Mouse (Mus musculus) bone marrow, adult 2 months (tissue): Measurements from ENCODE around the gene Zc3h14. TPM values are rescaled to one million over a fixed set of nuclear protein-coding genes. Genes with fewer than 3 reads are reported as not detected.

ENCODE experiments used
- H3K27ac ChIP-seq: fragments of 200-500 bp; 2 replicates; pipeline ENCODE4 v1.5.1; 2012; ENCODE audit warnings: low read depth, mild to moderate bottlenecking, control low read depth, inconsistent platforms, low read length; ENCODE audit not compliant: control insufficient read depth, poor library complexity, insufficient read depth
- H3K4me1 ChIP-seq: fragments of 200-500 bp; 2 replicates; pipeline ENCODE4 v1.6.1; 2011; ENCODE audit warnings: low read length; ENCODE audit not compliant: control insufficient read depth, insufficient read depth
- H3K4me3 ChIP-seq: fragments of 200-500 bp; replicated peaks from 2 replicates; pipeline ENCODE3; 2011; ENCODE audit warnings: mild to moderate bottlenecking, low read depth, low read length, control low read depth; ENCODE audit not compliant: control insufficient read depth
- CTCF ChIP-seq: fragments of 200-500 bp; IDR thresholded peaks from 2 replicates; pipeline ENCODE4 v1.5.1; 2011; ENCODE audit warnings: low read length, control low read depth; ENCODE audit not compliant: control insufficient read depth, insufficient read depth
- POLR2A ChIP-seq: fragments of 200-500 bp; IDR thresholded peaks from 2 replicates; pipeline ENCODE4 v1.6.1; 2011; ENCODE audit warnings: low read depth, mild to moderate bottlenecking, control low read depth, low read length, borderline replicate concordance; ENCODE audit not compliant: control insufficient read depth
- WGBS: fragments of 180-500 bp; shearing (Covaris S2); methylation state at CpG from one replicate; pipeline ENCODE4 v1.1.7; 2018; 5-methylcytosine and 5-hydroxymethylcytosine counted together
- polyA plus RNA-seq: library from polyadenylated mRNA; stranded (reverse); fragments of >200 nt; gene quantifications from 2 replicates; pipeline ENCODE4 v1.2.4, GENCODE M21; 2011; ENCODE audit warnings: low replicate concordance; ENCODE audit not compliant: missing spikeins, insufficient read depth, insufficient read length

Gene Zc3h14
- polyA plus RNA-seq, 1 experiment: 60.3 TPM

DNA sequence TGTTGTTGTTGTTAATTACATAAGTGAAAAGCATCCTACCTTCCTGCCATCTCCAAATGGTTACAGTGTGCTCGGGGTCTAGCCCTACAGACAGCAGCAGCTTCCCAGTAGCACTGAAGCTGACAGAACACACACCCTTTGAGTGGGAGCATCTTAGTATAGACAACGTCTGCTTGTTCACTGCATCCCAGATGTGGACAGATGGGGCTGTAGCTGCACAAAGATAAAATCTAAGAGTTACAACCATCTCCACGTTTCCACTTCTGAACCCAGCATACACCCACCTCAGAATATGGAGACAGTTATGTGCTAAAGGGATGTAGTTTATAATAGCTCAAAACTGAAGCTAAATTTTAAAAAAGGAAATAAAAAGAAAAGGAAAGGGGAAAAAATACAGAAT, 55.5 kb downstream of the Zc3h14 start:
- Histone ChIP-seq H3K4me3 (no peak overlapping the region), H3K27ac (no peak overlapping the region), H3K4me1 (no peaks in the 10 kb centered on the region; the same call in 1 of the 2 replicates)
- 66% methylated on average over 3 of the region's 3 CpGs for WGBS
- TF ChIP-seq CTCF (no peak), POLR2A (no peak)

DNA sequence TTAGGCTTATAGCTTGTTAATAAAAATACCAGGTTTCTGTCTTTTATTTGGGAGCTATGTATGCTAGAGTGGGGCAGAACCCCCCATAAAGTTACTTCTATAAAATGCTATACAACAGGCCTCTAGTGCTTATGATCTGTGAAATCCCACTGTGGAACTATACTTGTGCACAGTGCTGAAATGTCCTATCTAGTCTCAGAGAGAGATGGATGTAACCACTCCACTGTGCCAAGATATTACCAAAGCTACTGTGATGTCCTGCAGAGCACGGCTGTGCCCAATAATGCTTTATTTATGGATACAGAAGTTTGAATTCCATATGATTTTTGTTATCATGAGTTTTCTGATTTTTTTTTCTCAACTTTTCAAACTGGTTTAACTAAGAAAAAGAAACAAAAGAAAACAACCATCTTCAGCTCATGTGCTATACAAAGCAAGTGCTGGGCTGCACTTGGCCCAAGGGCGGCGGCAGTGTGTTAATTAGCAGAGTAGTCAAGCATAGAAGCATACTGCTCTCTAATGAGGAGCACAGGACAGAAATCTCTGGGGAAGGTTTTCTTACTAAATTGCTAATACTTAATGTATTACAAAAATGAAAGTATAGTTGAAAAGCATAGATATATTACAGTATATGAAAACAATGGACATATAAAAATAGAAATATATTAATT, 57.4 kb downstream of the Zc3h14 start:
- Histone ChIP-seq H3K27ac (no peak overlapping the region), H3K4me3 (no peak overlapping the region), H3K4me1 (no peaks in the 10 kb centered on the region)
- TF ChIP-seq POLR2A (no peak), CTCF (no peak)
- 86% methylated on average over 3 of the region's 3 CpGs for WGBS

DNA sequence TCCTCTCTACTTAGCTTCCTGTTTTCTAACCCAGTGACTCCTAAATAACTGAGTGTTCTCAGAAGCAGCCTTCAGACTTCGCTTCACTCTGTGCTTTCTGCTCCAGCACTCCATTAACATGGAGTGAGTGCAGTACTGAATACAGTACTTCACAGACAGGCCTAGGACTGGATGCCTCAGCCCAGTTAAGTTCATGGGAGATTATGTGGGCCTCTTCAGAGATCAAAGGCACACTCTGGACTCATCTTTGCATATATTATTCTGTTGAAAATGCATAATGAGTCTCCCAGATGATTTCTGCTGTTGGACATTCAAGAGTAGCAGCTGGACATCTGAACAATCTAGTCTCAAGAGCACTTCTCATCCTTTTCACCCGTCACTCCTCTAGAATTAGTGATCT, 74.0 kb downstream of the Zc3h14 start:
- H3K4me1 ChIP-seq: no peaks in the 10 kb centered on the region
- H3K27ac ChIP-seq: no peak overlapping the region
- no peak overlapping the region for H3K4me3 ChIP-seq
- WGBS: 72% methylated on average over 2 of the region's 2 CpGs
- no peak for TF ChIP-seq POLR2A

DNA sequence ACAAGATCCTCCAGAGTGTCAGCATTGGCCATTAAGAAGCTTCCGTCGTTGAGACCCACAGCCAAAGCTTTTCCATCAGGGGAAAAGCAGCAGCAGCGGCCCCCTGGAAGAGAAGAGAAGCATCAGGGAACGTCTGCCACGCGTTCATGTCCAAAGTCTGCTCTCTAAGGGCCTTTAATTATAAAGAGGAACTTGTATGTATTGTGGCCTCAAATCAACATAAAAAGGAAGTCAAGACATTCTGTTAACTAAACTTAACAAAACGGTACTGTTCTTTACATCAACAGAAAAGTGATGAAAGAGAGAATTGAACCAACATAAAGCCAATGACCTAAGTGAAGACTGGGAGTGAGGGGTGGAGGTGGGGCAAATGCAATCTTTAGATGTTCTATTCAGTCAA, 84.4 kb downstream of the Zc3h14 start:
- Histone ChIP-seq H3K27ac (no peak overlapping the region), H3K4me1 (peaks cover 3% of the 10 kb centered on the region; the same call in 1 of the 2 replicates), H3K4me3 (no peak overlapping the region)
- 21% methylated on average over 7 of the region's 7 CpGs for WGBS
- TF ChIP-seq CTCF (no peak), POLR2A (no peak)

DNA sequence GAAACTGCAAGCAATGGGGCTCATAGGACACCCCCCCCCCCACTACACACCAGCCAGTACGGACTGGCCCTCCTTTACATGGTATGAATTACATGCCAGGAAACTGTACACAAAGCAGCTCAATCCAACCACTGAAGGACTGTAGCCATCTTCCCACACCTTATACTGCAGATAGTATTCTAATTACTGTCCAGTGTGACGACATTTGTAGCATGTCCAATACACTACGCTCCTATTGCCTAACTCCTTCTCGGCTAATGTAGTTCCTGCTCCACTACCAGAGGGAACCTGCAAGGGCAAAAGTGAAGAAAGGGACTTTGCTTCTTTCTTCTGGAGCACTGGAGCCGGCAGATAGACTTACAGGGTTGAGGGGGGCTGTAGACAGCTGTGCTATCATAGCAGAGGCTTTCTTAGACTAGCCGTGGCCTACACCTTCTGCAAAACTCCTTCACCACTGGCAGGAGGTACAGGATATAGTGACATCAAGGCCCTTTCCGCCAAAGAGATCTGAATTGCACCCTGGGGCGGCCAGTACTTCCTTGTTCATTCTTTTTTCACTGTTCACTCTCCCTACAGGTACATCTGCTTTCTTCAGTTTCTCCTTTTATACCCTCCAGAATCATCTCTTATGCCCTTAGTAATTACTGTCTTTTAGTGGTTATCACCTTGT, 86.3 kb downstream of the Zc3h14 start:
- 42% methylated on average over 8 of the region's 8 CpGs for WGBS
- H3K4me1 ChIP-seq: peaks cover 3% of the 10 kb centered on the region; the same call in 1 of the 2 replicates
- TF ChIP-seq POLR2A: no peak
- TF ChIP-seq CTCF: no peak
- no peak overlapping the region for H3K4me3 ChIP-seq
- H3K27ac ChIP-seq: peak overlapping the region; percentile 66

DNA sequence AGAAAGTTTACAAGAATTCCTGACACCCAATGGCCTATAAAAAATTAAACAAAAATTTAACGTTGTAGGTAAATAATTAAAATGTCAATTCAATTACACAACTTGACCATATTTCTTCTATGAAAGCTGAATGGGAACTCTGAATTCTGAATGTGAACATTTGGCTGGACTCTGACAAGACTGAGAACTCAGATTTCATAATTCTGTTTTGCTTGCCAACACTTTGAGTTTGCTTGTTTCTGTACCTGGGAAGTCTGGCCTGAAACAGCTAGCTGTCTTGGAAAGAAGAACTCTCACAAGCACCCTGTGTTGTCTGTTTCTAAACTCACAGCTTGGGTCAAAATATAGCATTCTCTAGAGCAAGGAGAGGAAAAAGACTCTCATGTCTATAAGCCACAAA, 87.1 kb downstream of the Zc3h14 start:
- Histone ChIP-seq H3K27ac (no peak overlapping the region), H3K4me1 (peaks cover 3% of the 10 kb centered on the region; the same call in 1 of the 2 replicates), H3K4me3 (no peak overlapping the region)
- no peak for TF ChIP-seq CTCF
- WGBS: 77% methylated on average over 1 of the region's 1 CpGs

DNA sequence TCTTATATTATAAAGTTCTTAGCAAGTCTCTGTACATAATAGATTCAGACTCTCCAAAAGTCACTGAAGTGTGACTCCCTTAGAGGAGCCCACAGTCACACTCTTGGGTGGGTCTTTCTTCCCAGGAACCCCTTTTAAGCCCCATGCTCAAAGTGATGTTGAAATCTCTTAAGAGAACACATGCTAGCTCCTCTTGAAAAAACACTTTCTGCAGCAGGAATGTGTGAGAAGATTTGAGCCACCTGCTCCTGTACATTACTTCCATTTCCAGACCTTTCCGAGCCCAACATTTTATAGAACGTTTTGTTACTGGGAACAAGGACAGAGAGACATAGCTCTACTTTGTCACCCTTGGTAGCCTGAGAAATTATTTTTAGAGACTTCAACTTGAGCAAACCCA, 88.1 kb downstream of the Zc3h14 start:
- Histone ChIP-seq H3K4me1 (peaks cover 3% of the 10 kb centered on the region; the same call in 1 of the 2 replicates), H3K27ac (no peak overlapping the region), H3K4me3 (no peak overlapping the region)
- no peak for TF ChIP-seq CTCF
- no peak for TF ChIP-seq POLR2A
- WGBS: 86% methylated on average over 2 of the region's 2 CpGs

DNA sequence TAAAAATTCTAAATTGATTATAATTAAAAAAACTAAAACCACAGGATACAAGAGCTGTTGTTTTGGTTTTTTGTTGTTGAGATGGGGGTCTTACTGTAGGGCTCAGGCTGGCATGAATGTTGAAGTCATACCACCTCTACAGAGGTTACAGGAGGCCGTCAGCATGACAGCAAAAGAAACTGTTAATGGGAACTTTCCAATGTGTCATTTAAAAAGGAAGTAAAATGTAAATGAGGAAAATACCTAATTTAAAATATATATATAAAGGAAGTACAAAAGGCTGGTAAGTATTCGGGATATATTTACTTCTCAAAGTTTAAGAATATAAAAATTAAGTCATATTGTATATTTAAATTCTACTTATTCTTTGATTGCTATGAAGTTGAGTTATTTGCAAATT, 88.7 kb downstream of the Zc3h14 start:
- 60% methylated on average over 2 of the region's 2 CpGs for WGBS
- Histone ChIP-seq H3K4me3 (no peak overlapping the region), H3K27ac (no peak overlapping the region), H3K4me1 (peaks cover 3% of the 10 kb centered on the region; the same call in 1 of the 2 replicates)
- TF ChIP-seq POLR2A (no peak), CTCF (no peak)

Other genes with a start within 250 kb of the Zc3h14 start
- gene Kcnk10, start 168.7 kb upstream of the Zc3h14 start, polyA plus RNA-seq: not detected in 2 replicates
- 1.6 and 1.9 TPM in 2 replicates for gene Spata7, start 118.8 kb upstream of the Zc3h14 start, polyA plus RNA-seq
- gene Ptpn21, start 9.6 kb upstream of the Zc3h14 start, polyA plus RNA-seq: 1.7 and 2.2 TPM in 2 replicates
- gene Eml5, start 154.5 kb downstream of the Zc3h14 start, polyA plus RNA-seq: 3.1 and 5.4 TPM in 2 replicates
- 0.43 and 2.1 TPM in 2 replicates for gene Ttc8, start 173.6 kb downstream of the Zc3h14 start, polyA plus RNA-seq